Mouse (Mus musculus): ENCODE results near the gene Klhl29. TPM values are rescaled to one million over a fixed set of nuclear protein-coding genes. Genes with fewer than 3 reads are reported as not detected.
A peak's percentile ranks its signal among the peaks of the same experiment; 100 is the strongest.

Gene Klhl29
- polyA plus RNA-seq, 1 experiment from 2014 or later = 8.5 TPM

DNA sequence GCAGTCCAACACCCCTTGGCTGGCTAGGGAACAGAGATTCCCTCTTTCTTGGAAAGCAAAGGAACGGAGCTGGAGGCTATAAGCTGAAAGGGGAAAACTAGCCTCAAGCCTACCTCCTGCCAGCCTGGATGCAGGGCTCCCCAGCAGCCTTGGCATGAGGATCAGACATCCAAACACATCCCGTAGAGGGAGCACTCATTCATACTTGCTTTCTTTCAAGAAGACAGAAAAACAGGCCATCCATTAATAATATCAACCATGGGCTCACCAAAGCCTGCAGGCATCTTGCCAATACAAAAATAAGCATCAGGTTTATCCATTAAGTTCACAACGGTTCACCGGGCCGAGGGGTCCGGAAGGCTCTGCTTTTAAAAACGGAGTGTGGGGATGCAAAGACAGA lies 79.1 kb downstream of the Klhl29 start:
- Histone ChIP-seq H3K9ac (ENCODE audit: low read length) (no peak overlapping the region), H3K36me3 (ENCODE audit: control insufficient read depth, insufficient read depth, low read length) (no peaks in the 10 kb centered on the region), H3K27me3 (replicated peaks; ENCODE audit: control insufficient read depth, insufficient read depth, low read length) (no peaks in the 10 kb centered on the region), H3K9me3 (replicated peaks; ENCODE audit: control insufficient read depth, low read length) (no peaks in the 10 kb centered on the region), H3K4me3 (ENCODE audit: low read depth, low read length) (no peak overlapping the region), H3K27ac (ENCODE audit: low read depth, low read length) (no peak overlapping the region), H3K4me1 (ENCODE audit: control insufficient read depth, insufficient read depth, low read length) (0 out of 2 replicates have a peak, but pooled peaks cover 3% of the 10 kb centered on the region), H3K4me2 (ENCODE audit: low read length) (no peak overlapping the region)
- 39% methylated on average over 7 of the region's 7 CpGs for WGBS
- DNase-seq (ENCODE audit: low spot score) = peak; percentile 62
- ATAC-seq = peak; percentile 64; the same call in 1 of the 2 replicates

DNA sequence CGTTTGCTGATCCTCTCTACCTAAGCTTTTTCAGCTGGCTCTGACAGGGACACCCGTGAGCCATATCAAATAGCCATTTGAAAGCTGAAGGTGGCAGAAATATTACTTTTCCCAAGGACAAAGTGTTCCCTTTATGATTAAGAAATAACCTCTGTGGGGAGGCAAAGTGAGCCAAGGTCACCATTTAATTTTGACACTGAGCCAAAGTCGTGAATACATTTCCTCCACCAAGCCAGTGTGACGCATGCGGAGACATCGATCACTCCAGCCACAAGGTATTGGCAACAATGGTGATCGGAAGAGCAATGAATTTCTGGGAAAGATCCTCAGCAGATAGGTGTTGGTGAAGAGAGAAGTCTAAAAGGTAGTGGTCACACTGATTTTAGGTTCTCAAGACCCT lies 83.2 kb downstream of the Klhl29 start:
- 94% methylated on average over 7 of the region's 7 CpGs for WGBS
- DNase-seq (ENCODE audit: low spot score) = no peak
- no peaks in the 10 kb centered on the region for H3K27me3 ChIP-seq (replicated peaks; ENCODE audit: control insufficient read depth, insufficient read depth, low read length)

DNA sequence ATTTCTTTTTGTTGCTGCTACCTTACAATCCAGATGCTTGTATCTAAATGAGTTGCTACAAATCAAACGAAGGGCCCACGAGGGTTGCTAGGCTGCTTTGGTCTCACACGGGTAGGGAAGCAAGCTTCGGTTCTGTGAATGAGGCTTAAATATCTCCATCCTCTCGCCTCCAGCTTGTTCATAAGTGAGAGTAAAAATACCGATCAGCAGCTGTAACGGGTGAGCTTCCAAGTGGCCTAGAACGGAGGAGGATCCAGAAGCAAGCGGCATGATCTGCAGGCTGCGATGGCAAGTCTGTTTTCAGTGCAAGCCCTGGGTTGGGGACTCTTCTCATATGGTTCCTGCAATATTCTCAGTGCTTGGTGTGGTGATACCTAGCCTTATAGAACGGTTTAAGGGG lies 89.9 kb downstream of the Klhl29 start:
- H3K36me3 ChIP-seq (ENCODE audit: control insufficient read depth, insufficient read depth, low read length) = no peaks in the 10 kb centered on the region
- no peak overlapping the region for H3K27ac ChIP-seq (ENCODE audit: low read depth, low read length)
- H3K9me3 ChIP-seq (replicated peaks; ENCODE audit: control insufficient read depth, low read length) = no peaks in the 10 kb centered on the region
- 84% methylated on average over 11 of the region's 11 CpGs for WGBS
- DNase-seq (ENCODE audit: low spot score) (no peak), ATAC-seq (no peak)
- no peaks in the 10 kb centered on the region for H3K4me1 ChIP-seq (ENCODE audit: control insufficient read depth, insufficient read depth, low read length)
- no peaks in the 10 kb centered on the region for H3K27me3 ChIP-seq (replicated peaks; ENCODE audit: control insufficient read depth, insufficient read depth, low read length)
- no peak overlapping the region for H3K9ac ChIP-seq (ENCODE audit: low read length)
- no peak overlapping the region for H3K4me3 ChIP-seq (ENCODE audit: low read depth, low read length)
- H3K4me2 ChIP-seq (ENCODE audit: low read length) = no peak overlapping the region

More for the DNA sequence above, 83.2 kb downstream of the Klhl29 start:
- Histone ChIP-seq H3K36me3 (ENCODE audit: control insufficient read depth, insufficient read depth, low read length) (no peaks in the 10 kb centered on the region), H3K4me2 (ENCODE audit: low read length) (no peak overlapping the region), H3K9me3 (replicated peaks; ENCODE audit: control insufficient read depth, low read length) (no peaks in the 10 kb centered on the region), H3K4me1 (ENCODE audit: control insufficient read depth, insufficient read depth, low read length) (no peaks in the 10 kb centered on the region), H3K9ac (ENCODE audit: low read length) (no peak overlapping the region), H3K4me3 (ENCODE audit: low read depth, low read length) (no peak overlapping the region), H3K27ac (ENCODE audit: low read depth, low read length) (no peak overlapping the region)
- ATAC-seq = no peak

DNA sequence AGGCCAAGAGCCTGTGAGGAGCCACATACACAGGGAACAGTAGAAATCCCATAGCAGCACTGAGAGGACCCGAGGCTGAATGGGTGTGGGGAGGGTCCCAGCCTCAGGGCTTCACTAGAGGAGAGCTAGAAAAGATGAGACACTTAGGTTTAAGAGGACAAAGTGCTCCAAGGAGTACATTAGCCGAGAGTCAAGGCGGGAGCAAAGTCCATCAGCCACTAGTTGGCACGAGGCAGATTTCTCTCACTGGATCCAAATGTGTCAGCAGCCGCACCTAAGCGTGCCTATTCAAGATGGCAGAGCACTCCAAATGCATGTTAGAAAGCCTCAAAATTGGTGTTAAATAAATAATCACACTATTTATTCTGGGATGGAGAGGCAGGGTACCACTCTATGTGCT lies 90.5 kb downstream of the Klhl29 start:
- WGBS = 92% methylated on average over 6 of the region's 6 CpGs
- Histone ChIP-seq H3K27me3 (replicated peaks; ENCODE audit: control insufficient read depth, insufficient read depth, low read length) (no peaks in the 10 kb centered on the region), H3K4me1 (ENCODE audit: control insufficient read depth, insufficient read depth, low read length) (0 out of 2 replicates have a peak, but pooled peaks cover 2% of the 10 kb centered on the region), H3K9ac (ENCODE audit: low read length) (no peak overlapping the region), H3K4me3 (ENCODE audit: low read depth, low read length) (no peak overlapping the region), H3K9me3 (replicated peaks; ENCODE audit: control insufficient read depth, low read length) (no peaks in the 10 kb centered on the region), H3K36me3 (ENCODE audit: control insufficient read depth, insufficient read depth, low read length) (no peaks in the 10 kb centered on the region), H3K27ac (ENCODE audit: low read depth, low read length) (no peak overlapping the region), H3K4me2 (ENCODE audit: low read length) (no peak overlapping the region)
- ATAC-seq (no peak), DNase-seq (ENCODE audit: low spot score) (no peak)

DNA sequence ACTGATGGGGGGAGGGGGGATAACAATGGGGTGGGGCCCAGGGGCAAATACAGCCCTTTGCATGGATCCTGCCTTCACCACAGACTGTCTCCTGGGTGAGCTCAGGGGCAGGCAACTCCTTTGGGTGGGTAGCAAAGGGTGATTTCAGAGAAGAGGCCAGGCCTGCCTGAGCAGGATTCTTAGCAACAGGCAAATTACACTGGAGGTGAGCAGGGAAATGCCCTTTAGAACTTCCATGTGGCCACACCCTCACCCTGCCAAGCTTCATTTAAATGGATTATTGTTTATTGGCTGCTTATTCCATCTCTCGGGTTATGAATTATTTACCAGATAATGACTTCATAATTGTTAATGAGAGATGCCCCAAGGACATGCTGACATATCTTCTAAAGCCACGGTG lies 91.8 kb downstream of the Klhl29 start:
- Histone ChIP-seq H3K9ac (ENCODE audit: low read length) (no peak overlapping the region), H3K27me3 (replicated peaks; ENCODE audit: control insufficient read depth, insufficient read depth, low read length) (no peaks in the 10 kb centered on the region), H3K4me2 (ENCODE audit: low read length) (no peak overlapping the region), H3K4me1 (ENCODE audit: control insufficient read depth, insufficient read depth, low read length) (0 out of 2 replicates have a peak, but pooled peaks cover 5% of the 10 kb centered on the region), H3K36me3 (ENCODE audit: control insufficient read depth, insufficient read depth, low read length) (no peaks in the 10 kb centered on the region), H3K4me3 (ENCODE audit: low read depth, low read length) (no peak overlapping the region), H3K9me3 (replicated peaks; ENCODE audit: control insufficient read depth, low read length) (no peaks in the 10 kb centered on the region), H3K27ac (ENCODE audit: low read depth, low read length) (no peak overlapping the region)
- WGBS = 72% methylated on average over 2 of the region's 2 CpGs
- ATAC-seq = no peak
- no peak for DNase-seq (ENCODE audit: low spot score)

DNA sequence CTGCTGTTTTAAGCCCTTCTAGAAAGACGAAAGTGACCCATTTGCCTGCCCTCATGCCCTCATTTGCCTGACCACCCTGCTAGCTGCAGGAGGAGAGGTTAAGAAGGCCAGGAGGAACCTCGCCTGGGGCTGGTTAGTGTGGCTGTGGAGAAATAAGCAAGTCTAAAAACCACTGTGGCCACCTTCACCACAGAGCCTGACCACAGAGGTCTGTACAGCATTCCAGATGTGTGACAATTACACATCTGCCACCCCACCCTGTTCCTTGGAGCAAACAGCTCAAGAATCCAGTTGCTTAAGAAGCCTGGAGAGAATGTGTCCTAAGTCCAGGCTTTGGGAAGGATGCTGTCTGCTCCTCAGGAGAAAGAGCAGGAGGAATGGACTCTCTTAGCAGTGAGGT lies 92.9 kb downstream of the Klhl29 start:
- Histone ChIP-seq H3K36me3 (ENCODE audit: control insufficient read depth, insufficient read depth, low read length) (no peaks in the 10 kb centered on the region), H3K4me2 (ENCODE audit: low read length) (no peak overlapping the region), H3K4me1 (ENCODE audit: control insufficient read depth, insufficient read depth, low read length) (0 out of 2 replicates have a peak, but pooled peaks cover 5% of the 10 kb centered on the region), H3K27me3 (replicated peaks; ENCODE audit: control insufficient read depth, insufficient read depth, low read length) (no peaks in the 10 kb centered on the region), H3K9ac (ENCODE audit: low read length) (no peak overlapping the region), H3K4me3 (ENCODE audit: low read depth, low read length) (no peak overlapping the region), H3K9me3 (replicated peaks; ENCODE audit: control insufficient read depth, low read length) (no peaks in the 10 kb centered on the region), H3K27ac (ENCODE audit: low read depth, low read length) (no peak overlapping the region)
- WGBS = 72% methylated on average over 2 of the region's 2 CpGs
- no peak for ATAC-seq
- DNase-seq (ENCODE audit: low spot score) = no peak

DNA sequence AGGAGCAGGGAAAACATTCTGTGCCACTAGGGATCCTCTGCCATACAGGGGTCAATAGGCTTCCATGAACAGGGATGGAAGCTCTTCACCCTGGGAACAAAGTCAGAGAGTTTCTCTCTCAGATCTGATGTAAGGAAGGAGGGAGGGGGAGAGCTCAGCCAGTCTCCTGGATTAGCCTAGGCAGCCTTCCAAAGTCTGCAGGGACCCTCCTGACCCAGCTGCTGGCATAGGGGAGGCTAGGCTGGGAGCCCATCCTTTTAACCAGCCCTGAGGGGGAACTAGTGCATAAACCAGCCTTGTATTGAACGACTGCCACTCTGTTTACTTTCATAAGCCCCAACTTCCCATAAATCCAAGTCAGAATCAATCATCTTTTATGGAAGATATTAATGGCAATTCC lies 95.6 kb downstream of the Klhl29 start:
- no peak; the same call in 1 of the 2 replicates for ATAC-seq
- no peak overlapping the region for H3K4me2 ChIP-seq (ENCODE audit: low read length)
- no peak overlapping the region for H3K9ac ChIP-seq (ENCODE audit: low read length)
- H3K4me1 ChIP-seq (ENCODE audit: control insufficient read depth, insufficient read depth, low read length) = peaks cover 16% of the 10 kb centered on the region
- H3K27ac ChIP-seq (ENCODE audit: low read depth, low read length) = no peak overlapping the region
- peak; percentile 67 for DNase-seq (ENCODE audit: low spot score)
- no peaks in the 10 kb centered on the region for H3K36me3 ChIP-seq (ENCODE audit: control insufficient read depth, insufficient read depth, low read length)
- H3K4me3 ChIP-seq (ENCODE audit: low read depth, low read length) = no peak overlapping the region
- 50% methylated on average over 1 of the region's 1 CpGs for WGBS
- no peaks in the 10 kb centered on the region for H3K27me3 ChIP-seq (replicated peaks; ENCODE audit: control insufficient read depth, insufficient read depth, low read length)
- no peaks in the 10 kb centered on the region for H3K9me3 ChIP-seq (replicated peaks; ENCODE audit: control insufficient read depth, low read length)

DNA sequence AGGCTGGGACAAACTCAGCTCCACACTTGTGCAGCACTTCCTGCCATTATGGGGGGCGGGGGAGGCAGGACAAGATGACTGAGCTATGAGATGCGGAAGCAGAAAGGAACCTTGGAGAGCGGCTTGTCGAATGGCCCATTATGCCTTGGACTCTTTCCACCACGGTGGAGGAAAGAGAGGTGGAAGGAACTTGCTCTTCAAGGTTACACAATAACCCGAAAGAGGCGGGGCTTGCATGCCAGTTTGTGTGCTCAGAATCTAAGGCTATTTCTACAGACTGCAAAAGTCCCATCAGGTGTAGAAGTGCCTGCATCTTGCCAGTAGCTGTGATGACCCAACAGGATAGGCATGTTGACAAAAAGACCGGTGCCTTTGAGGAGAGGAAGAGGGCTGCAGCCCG lies 98.5 kb downstream of the Klhl29 start:
- Histone ChIP-seq H3K4me3 (ENCODE audit: low read depth, low read length) (no peak overlapping the region), H3K9me3 (replicated peaks; ENCODE audit: control insufficient read depth, low read length) (no peaks in the 10 kb centered on the region), H3K27ac (ENCODE audit: low read depth, low read length) (no peak overlapping the region), H3K4me1 (ENCODE audit: control insufficient read depth, insufficient read depth, low read length) (peaks cover 28% of the 10 kb centered on the region), H3K36me3 (ENCODE audit: control insufficient read depth, insufficient read depth, low read length) (no peaks in the 10 kb centered on the region), H3K27me3 (replicated peaks; ENCODE audit: control insufficient read depth, insufficient read depth, low read length) (no peaks in the 10 kb centered on the region), H3K4me2 (ENCODE audit: low read length) (no peak overlapping the region), H3K9ac (ENCODE audit: low read length) (no peak overlapping the region)
- WGBS = 82% methylated on average over 9 of the region's 9 CpGs
- DNase-seq (ENCODE audit: low spot score) (no peak), ATAC-seq (no peak)

DNA sequence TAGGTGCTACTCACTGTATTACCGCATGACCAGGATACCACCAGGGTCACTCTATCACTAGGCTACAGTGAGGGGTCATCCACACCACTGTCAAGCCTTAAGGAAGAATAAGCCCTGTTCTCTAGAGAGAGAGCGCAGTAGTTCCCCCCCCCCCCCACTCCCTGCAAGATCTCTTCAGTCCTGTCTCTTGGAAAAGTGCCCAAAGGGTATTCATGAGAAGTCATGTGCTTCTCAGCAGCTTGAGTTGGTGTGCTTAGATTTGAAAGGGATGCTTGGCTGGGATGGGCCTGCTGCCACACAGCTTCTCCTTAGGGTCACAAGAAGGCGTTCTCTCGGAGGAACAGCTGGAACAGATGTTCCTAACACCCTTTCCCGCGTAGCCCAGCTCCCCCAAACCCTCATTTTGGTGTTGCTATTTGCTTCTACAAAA lies 100.0 kb downstream of the Klhl29 start:
- H3K4me3 ChIP-seq (ENCODE audit: low read depth, low read length) = no peak overlapping the region
- no peaks in the 10 kb centered on the region for H3K9me3 ChIP-seq (replicated peaks; ENCODE audit: control insufficient read depth, low read length)
- DNase-seq (ENCODE audit: low spot score) (peak; percentile 88), ATAC-seq (peak; percentile 60)
- WGBS = 26% methylated on average over 6 of the region's 6 CpGs
- H3K27ac ChIP-seq (ENCODE audit: low read depth, low read length) = peak overlapping the region; percentile 85
- H3K4me1 ChIP-seq (ENCODE audit: control insufficient read depth, insufficient read depth, low read length) = peaks cover 29% of the 10 kb centered on the region
- no peak overlapping the region for H3K4me2 ChIP-seq (ENCODE audit: low read length)
- H3K27me3 ChIP-seq (replicated peaks; ENCODE audit: control insufficient read depth, insufficient read depth, low read length) = no peaks in the 10 kb centered on the region
- no peak overlapping the region for H3K9ac ChIP-seq (ENCODE audit: low read length)
- no peaks in the 10 kb centered on the region for H3K36me3 ChIP-seq (ENCODE audit: control insufficient read depth, insufficient read depth, low read length)

All from forebrain, embryonic 14.5 days (tissue).